Mouse (Mus musculus): ENCODE measurements around the gene Mvk. TPM values are rescaled to one million over a fixed set of nuclear protein-coding genes. Genes with fewer than 3 reads are reported as not detected.

Gene Mvk
- not detected for polyA plus RNA-seq (2014; fragmentation: Illumina TruSeq; extraction: RNeasy Lipid Tissue Mini Kit (QIAGEN cat#74804); ENCODE audit: low replicate concordance)

GRCm38 (mm10) chr5:114443566-114444367 is at the start of gene Mvk, which contains the start of gene Mmab:
Gene Mvk (plus strand): TSS chr5:114444269.
Gene Mmab (minus strand): TSS chr5:114444060.

Other genes starting within 250 kb of the Mvk start
- gene Foxn4, start 170.5 kb upstream of the Mvk start, polyA plus RNA-seq (2014; fragmentation: Illumina TruSeq; extraction: RNeasy Lipid Tissue Mini Kit (QIAGEN cat#74804); ENCODE audit: low replicate concordance): not detected
- gene Myo1h, start 155.1 kb upstream of the Mvk start, polyA plus RNA-seq (2014; fragmentation: Illumina TruSeq; extraction: RNeasy Lipid Tissue Mini Kit (QIAGEN cat#74804); ENCODE audit: low replicate concordance): 0.11 TPM
- 28.4 TPM for gene Kctd10, start 63.8 kb upstream of the Mvk start, polyA plus RNA-seq (2014; fragmentation: Illumina TruSeq; extraction: RNeasy Lipid Tissue Mini Kit (QIAGEN cat#74804); ENCODE audit: low replicate concordance)
- gene Ube3b, start 63.7 kb upstream of the Mvk start, polyA plus RNA-seq (2014; fragmentation: Illumina TruSeq; extraction: RNeasy Lipid Tissue Mini Kit (QIAGEN cat#74804); ENCODE audit: low replicate concordance): 2.4 TPM
- gene Mmab, start 209 bp upstream of the Mvk start, polyA plus RNA-seq (2014; fragmentation: Illumina TruSeq; extraction: RNeasy Lipid Tissue Mini Kit (QIAGEN cat#74804); ENCODE audit: low replicate concordance): 2.2 TPM
- 0.37 TPM for gene Fam222a, start 123.7 kb downstream of the Mvk start, polyA plus RNA-seq (2014; fragmentation: Illumina TruSeq; extraction: RNeasy Lipid Tissue Mini Kit (QIAGEN cat#74804); ENCODE audit: low replicate concordance)
- not detected for gene Trpv4, start 214.2 kb downstream of the Mvk start, polyA plus RNA-seq (2014; fragmentation: Illumina TruSeq; extraction: RNeasy Lipid Tissue Mini Kit (QIAGEN cat#74804); ENCODE audit: low replicate concordance)
- gene Gltp, start 246.7 kb downstream of the Mvk start, polyA plus RNA-seq (2014; fragmentation: Illumina TruSeq; extraction: RNeasy Lipid Tissue Mini Kit (QIAGEN cat#74804); ENCODE audit: low replicate concordance): 36.0 TPM